Mouse (Mus musculus) forebrain, postnatal 0 days (tissue): ENCODE results near the gene Aadacl3. TPM values are rescaled to one million over a fixed set of nuclear protein-coding genes. Genes with fewer than 3 reads are reported as not detected.

Experiments
- ATAC-seq: fragments of 200-750 bp; cut with Nextera tagmentation; 2 replicates; pipeline ENCODE4 v1.8.0; 2017; ENCODE audit warnings: mild to moderate bottlenecking, moderate library complexity
- DNase-seq: peaks from one replicate; pipeline ENCODE4 v3.0.0-alpha.2; 2015
- H3K27ac ChIP-seq: fragments of 300-500 bp; sonication (generic); 2 replicates; pipeline ENCODE4 v1.5.1; 2014; ENCODE audit warnings: low read depth, mild to moderate bottlenecking, antibody characterized with exemption, low read length, moderate library complexity, mixed read lengths
- H3K27me3 ChIP-seq: fragments of 300-500 bp; sonication (generic); 2 replicates; pipeline ENCODE4 v1.6.1; 2014; ENCODE audit warnings: mild to moderate bottlenecking, low read length, mixed read lengths; ENCODE audit not compliant: insufficient read depth
- H3K36me3 ChIP-seq: fragments of 300-500 bp; sonication (generic); 2 replicates; pipeline ENCODE4 v1.6.1; 2014; ENCODE audit warnings: mild to moderate bottlenecking, moderate library complexity; ENCODE audit not compliant: insufficient read depth
- H3K4me1 ChIP-seq: fragments of 300-500 bp; sonication (generic); 2 replicates; pipeline ENCODE4 v1.6.1; 2014; ENCODE audit warnings: antibody characterized with exemption; ENCODE audit not compliant: insufficient read depth
- H3K4me2 ChIP-seq: fragments of 300-500 bp; sonication (generic); 2 replicates; pipeline ENCODE4 v1.6.1; 2014; ENCODE audit warnings: low read depth, mild to moderate bottlenecking, moderate library complexity
- H3K4me3 ChIP-seq: fragments of 300-500 bp; sonication (generic); 2 replicates; pipeline ENCODE4 v1.5.1; 2014; ENCODE audit warnings: low read depth, low read length, mixed read lengths
- H3K9ac ChIP-seq: fragments of 300-500 bp; sonication (generic); 2 replicates; pipeline ENCODE4 v1.6.1; 2014; ENCODE audit warnings: mild to moderate bottlenecking
- H3K9me3 ChIP-seq: fragments of 300-500 bp; sonication (generic); 2 replicates; pipeline ENCODE4 v1.6.1; 2016; ENCODE audit warnings: low read length
- CTCF ChIP-seq: sonication (generic); IDR thresholded peaks from 2 replicates; pipeline ENCODE4 v1.5.1; 2016; ENCODE audit warnings: antibody characterized with exemption, control low read depth, low read depth
- WGBS: fragments of 180-500 bp; shearing (Covaris S2); extraction: QIAGEN DNeasy Blood & Tissue Kit; methylation state at CpG from one replicate; pipeline ENCODE4 v1.1.7; 2014; 5-methylcytosine and 5-hydroxymethylcytosine counted together
- polyA plus RNA-seq: library from polyadenylated mRNA; unstranded; fragments of >200 nt; fragmentation: Nextera tagmentation; extraction: Ambion mirVana; gene quantifications from 2 replicates; pipeline ENCODE4 v1.2.1, GENCODE M21; 2015
- total RNA-seq: library from RNA; depleted of rRNA; stranded (reverse); fragments of >200 nt; gene quantifications from 2 replicates; pipeline ENCODE4 v1.2.3, GENCODE M21; 2014; rRNA removed

Aadacl3 gene
- not detected in 2 replicates for total RNA-seq
- polyA plus RNA-seq, result not detected in 2 replicates

DNA sequence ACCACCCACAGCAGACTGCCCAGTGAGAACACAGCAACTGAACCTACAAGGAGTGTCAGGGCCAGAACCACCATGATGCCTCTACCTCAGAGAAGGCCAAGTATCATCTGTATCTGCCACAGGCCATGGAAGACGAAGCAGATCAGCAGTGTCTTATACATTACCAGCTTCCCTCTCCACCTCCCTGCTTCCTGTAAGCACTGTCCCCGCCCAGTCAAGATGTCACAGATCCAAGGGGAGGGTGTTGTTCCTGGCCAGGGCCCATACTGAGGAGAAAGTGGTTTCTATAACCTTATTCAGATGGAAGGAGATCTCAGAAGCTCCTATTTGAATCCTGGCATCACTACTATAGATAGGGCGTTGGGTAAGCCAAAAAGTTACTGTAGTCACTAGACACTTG lies at the start of gene Aadacl3:
Gene Aadacl3, minus strand, starts transcription at position 101 of the 400 bp plus-strand sequence.
- WGBS, result 72% methylated on average over 3 of the region's 3 CpGs
- ATAC-seq (no peak), DNase-seq (no peak)
- H3K27ac ChIP-seq, result no peak within 1 kb of the TSS
- no peaks in the 10 kb centered on the region for H3K4me1 ChIP-seq
- TF ChIP-seq CTCF, result no peak
- H3K9ac ChIP-seq, result no peak within 1 kb of the TSS
- H3K36me3 ChIP-seq, result no peaks in the 10 kb centered on the region
- H3K9me3 ChIP-seq, result peaks cover 26% of the 10 kb centered on the region
- no peak within 1 kb of the TSS for H3K4me2 ChIP-seq
- H3K4me3 ChIP-seq, result no peak within 1 kb of the TSS
- no peaks in the 10 kb centered on the region for H3K27me3 ChIP-seq

DNA sequence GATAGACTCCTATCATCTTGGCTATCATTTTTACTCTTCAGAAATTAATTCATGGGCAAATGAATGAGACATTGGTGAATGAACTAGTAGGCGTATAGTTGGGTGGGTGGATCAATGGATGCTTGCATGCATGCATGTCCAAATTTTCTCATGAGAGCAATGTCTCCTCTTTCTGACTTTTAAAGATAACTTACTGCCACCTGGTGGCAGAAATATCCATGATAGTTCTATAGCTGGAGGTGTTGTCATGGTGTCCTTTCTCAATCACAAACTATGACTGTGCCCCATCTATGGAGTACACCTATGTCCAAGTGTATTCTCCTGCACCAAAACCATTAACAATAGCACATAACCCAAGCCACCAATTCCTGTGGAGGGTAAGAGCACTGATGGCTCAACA lies 43.0 kb upstream of the Aadacl3 start:
- H3K27me3 ChIP-seq, result no peaks in the 10 kb centered on the region
- H3K4me3 ChIP-seq, result no peak overlapping the region
- H3K9ac ChIP-seq, result no peak overlapping the region
- no peak for TF ChIP-seq CTCF
- 89% methylated on average over 1 of the region's 1 CpGs for WGBS
- H3K4me2 ChIP-seq, result no peak overlapping the region
- no peak overlapping the region for H3K27ac ChIP-seq
- H3K4me1 ChIP-seq, result no peaks in the 10 kb centered on the region
- ATAC-seq, result no peak
- no peaks in the 10 kb centered on the region for H3K36me3 ChIP-seq
- no peak for DNase-seq
- 0 out of 2 replicates have a peak, but pooled peaks cover 18% of the 10 kb centered on the region for H3K9me3 ChIP-seq

DNA sequence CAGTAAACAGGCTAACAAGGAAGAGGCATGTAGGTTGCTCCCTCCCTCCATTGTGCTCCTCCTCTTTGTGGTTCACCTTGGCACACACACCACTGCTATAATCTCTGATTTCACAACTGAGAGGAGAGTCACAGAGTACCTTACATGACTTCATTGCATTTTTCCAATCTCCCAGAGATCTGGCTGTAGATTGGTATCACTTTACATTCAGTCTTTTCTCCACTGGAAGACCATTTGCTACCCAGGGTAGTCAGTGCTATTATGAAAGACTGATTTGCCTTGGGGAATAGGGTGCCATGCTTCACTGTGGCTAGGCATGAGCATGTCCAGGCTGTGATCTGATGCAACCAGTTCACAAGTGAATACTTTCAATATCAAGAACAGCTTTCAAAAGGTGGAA lies 29.8 kb upstream of the Aadacl3 start:
- no peak overlapping the region for H3K27ac ChIP-seq
- no peak for ATAC-seq
- TF ChIP-seq CTCF, result no peak
- H3K9me3 ChIP-seq, result peaks cover 27% of the 10 kb centered on the region
- no peaks in the 10 kb centered on the region for H3K4me1 ChIP-seq
- H3K4me2 ChIP-seq, result no peak overlapping the region
- DNase-seq, result no peak
- H3K36me3 ChIP-seq, result no peaks in the 10 kb centered on the region
- no peak overlapping the region for H3K4me3 ChIP-seq
- H3K27me3 ChIP-seq, result no peaks in the 10 kb centered on the region
- no peak overlapping the region for H3K9ac ChIP-seq

DNA sequence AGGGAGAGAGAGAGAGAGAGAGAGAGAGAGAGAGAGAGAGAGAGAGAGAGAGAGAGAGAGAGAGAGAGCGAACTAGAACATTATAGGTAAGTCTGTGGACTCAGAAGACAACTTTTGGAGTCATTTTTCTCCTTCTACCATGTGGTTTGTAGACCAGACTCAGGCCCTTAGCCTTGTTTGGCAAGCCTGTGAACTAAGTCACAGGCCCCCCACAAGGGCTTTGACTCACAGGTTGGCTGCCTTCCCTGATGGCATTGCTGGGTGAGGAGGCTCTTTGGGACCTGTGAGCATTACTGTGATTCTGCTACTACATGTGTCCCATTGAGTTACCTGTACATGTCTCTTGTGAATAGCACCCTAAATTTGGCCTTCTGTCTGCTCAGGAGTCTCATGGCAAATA lies 4.5 kb upstream of the Aadacl3 start:
- no peak overlapping the region for H3K4me2 ChIP-seq
- H3K4me1 ChIP-seq, result no peaks in the 10 kb centered on the region
- no peaks in the 10 kb centered on the region for H3K27me3 ChIP-seq
- no peak overlapping the region for H3K9ac ChIP-seq
- no peak for DNase-seq
- peaks cover 19% of the 10 kb centered on the region for H3K9me3 ChIP-seq
- H3K4me3 ChIP-seq, result no peak overlapping the region
- no peak overlapping the region for H3K27ac ChIP-seq
- 69% methylated on average over 1 of the region's 1 CpGs for WGBS
- no peaks in the 10 kb centered on the region for H3K36me3 ChIP-seq
- TF ChIP-seq CTCF, result no peak
- ATAC-seq, result no peak

DNA sequence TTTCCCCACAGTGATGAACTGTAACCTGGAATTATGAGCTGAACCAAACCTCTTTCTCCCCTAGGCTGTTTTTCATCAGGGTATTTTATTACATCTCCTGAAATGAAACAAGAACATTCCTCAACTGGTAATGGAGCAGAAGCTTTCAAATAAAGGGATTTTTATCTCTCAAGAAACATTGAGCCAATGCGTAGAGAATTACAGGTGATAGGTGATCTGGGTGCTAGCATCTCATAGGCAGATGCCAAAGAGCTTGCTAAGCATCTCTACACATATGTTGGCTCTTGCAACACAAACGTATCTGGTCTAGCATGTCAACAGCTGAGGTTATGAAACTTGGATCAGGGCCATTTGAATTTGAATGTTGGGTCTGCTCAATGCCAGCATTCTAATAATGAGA lies 1.6 kb upstream of the Aadacl3 start:
- H3K4me2 ChIP-seq, result no peak overlapping the region
- no peak for DNase-seq
- H3K27ac ChIP-seq, result no peak overlapping the region
- no peak for ATAC-seq
- no peaks in the 10 kb centered on the region for H3K27me3 ChIP-seq
- peaks cover 24% of the 10 kb centered on the region for H3K9me3 ChIP-seq
- no peak overlapping the region for H3K4me3 ChIP-seq
- 90% methylated on average over 2 of the region's 2 CpGs for WGBS
- H3K9ac ChIP-seq, result no peak overlapping the region
- no peaks in the 10 kb centered on the region for H3K4me1 ChIP-seq
- no peaks in the 10 kb centered on the region for H3K36me3 ChIP-seq
- no peak for TF ChIP-seq CTCF

DNA sequence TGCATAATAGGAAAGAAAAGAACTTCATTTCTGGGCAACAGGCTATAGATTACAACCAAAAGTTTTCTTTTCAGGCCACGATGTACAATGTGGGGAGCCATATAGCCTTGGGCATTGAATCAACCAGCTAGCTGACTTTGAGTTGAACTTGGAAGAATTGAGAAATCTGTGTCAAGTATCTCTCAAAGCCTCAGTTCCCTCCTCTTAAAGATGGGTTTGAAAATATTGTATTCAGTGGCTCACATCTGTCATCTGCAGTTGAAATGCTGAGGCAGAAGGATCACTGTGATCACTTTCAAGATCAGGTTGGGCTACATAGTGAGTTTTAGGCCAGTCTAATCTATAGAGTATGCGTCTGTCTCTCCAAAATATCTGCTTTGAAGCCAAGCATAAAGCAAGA lies 10.3 kb downstream of the Aadacl3 start, which contains the start of gene Gm9944:
Gene Gm9944, minus strand, starts transcription at position 101 of the 400 bp plus-strand sequence.
- no peak within 1 kb of the TSS for H3K4me2 ChIP-seq
- no peak within 1 kb of the TSS for H3K27ac ChIP-seq
- DNase-seq, result no peak
- H3K9me3 ChIP-seq, result peaks cover 27% of the 10 kb centered on the region; the same call in 1 of the 2 replicates
- TF ChIP-seq CTCF, result no peak
- no peaks in the 10 kb centered on the region for H3K4me1 ChIP-seq
- no peak for ATAC-seq
- H3K36me3 ChIP-seq, result no peaks in the 10 kb centered on the region
- no peak within 1 kb of the TSS for H3K4me3 ChIP-seq
- H3K9ac ChIP-seq, result no peak within 1 kb of the TSS
- no peaks in the 10 kb centered on the region for H3K27me3 ChIP-seq
- 73% methylated on average over 2 of the region's 2 CpGs for WGBS

DNA sequence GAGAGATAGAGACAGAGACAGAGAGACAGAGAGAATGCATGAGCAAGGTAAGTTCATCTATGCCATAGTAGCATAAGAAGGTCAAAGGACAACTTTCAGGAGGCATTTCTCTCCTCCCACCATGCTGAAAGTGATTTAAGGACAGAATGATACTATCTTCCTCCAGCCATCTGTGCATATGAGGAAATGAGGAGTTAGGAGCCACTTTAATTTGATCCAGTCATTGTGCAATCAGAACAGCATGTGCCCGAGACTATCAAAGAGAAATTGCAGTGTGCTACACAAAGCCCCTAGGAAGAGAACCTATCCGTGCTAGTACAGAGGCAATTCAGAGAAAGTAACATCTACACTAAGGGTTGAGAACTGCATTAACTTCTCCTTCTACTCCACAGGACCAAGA lies 15.0 kb downstream of the Aadacl3 start:
- TF ChIP-seq CTCF, result no peak
- no peak overlapping the region for H3K27ac ChIP-seq
- peaks cover 24% of the 10 kb centered on the region; the same call in 1 of the 2 replicates for H3K9me3 ChIP-seq
- 78% methylated on average over 2 of the region's 2 CpGs for WGBS
- DNase-seq (no peak), ATAC-seq (no peak)
- no peaks in the 10 kb centered on the region for H3K27me3 ChIP-seq
- no peaks in the 10 kb centered on the region for H3K36me3 ChIP-seq
- H3K9ac ChIP-seq, result no peak overlapping the region
- no peak overlapping the region for H3K4me2 ChIP-seq
- H3K4me1 ChIP-seq, result no peaks in the 10 kb centered on the region
- no peak overlapping the region for H3K4me3 ChIP-seq
